Mouse (Mus musculus) limb, embryonic 11.5 days (tissue): ENCODE measurements at regions not wholly inside any gene's neighbourhood (a gene's known extent, or its start where the extent isn't known, plus 50 kb on each side); places are given as distances from the start of the nearest gene placed in this dataset.

Source experiments
- ATAC-seq: fragments of 200-750 bp; cut with Nextera tagmentation; 2 replicates; pipeline ENCODE4 v1.8.0; 2017; ENCODE audit warnings: low read depth; ENCODE audit not compliant: insufficient number of reproducible peaks, low FRiP score, low TSS enrichment
- DNase-seq: peaks from one replicate; pipeline ENCODE4 v3.0.0-alpha.2; 2015; ENCODE audit warnings: low spot score
- H3K27ac ChIP-seq: fragments of 300-500 bp; sonication (generic); replicated peaks from 2 replicates; pipeline ENCODE4 v1.5.1; 2014; ENCODE audit warnings: low read depth, mild to moderate bottlenecking, low read length
- H3K27me3 ChIP-seq: fragments of 300-500 bp; sonication (generic); 2 replicates; pipeline ENCODE4 v1.6.1; 2014; ENCODE audit warnings: mild to moderate bottlenecking, low read length, mixed read lengths; ENCODE audit not compliant: control insufficient read depth, insufficient read depth
- H3K36me3 ChIP-seq: fragments of 300-500 bp; sonication (generic); 2 replicates; pipeline ENCODE4 v1.6.1; 2014; ENCODE audit warnings: mild to moderate bottlenecking, low read length, moderate library complexity, mixed read lengths; ENCODE audit not compliant: control insufficient read depth, insufficient read depth
- H3K4me1 ChIP-seq: fragments of 300-500 bp; sonication (generic); 2 replicates; pipeline ENCODE4 v1.6.1; 2014; ENCODE audit warnings: low read length, mixed read lengths; ENCODE audit not compliant: control insufficient read depth, insufficient read depth
- H3K4me2 ChIP-seq: fragments of 300-500 bp; sonication (generic); 2 replicates; pipeline ENCODE4 v1.6.1; 2014; ENCODE audit warnings: low read depth, mild to moderate bottlenecking, moderate library complexity; ENCODE audit not compliant: severe bottlenecking
- H3K4me3 ChIP-seq: fragments of 300-500 bp; sonication (generic); 2 replicates; pipeline ENCODE4 v1.5.1; 2014; ENCODE audit warnings: low read depth, low read length
- H3K9ac ChIP-seq: fragments of 300-500 bp; sonication (generic); 2 replicates; pipeline ENCODE4 v1.6.1; 2014; ENCODE audit warnings: mild to moderate bottlenecking, low read length
- H3K9me3 ChIP-seq: fragments of 300-500 bp; sonication (generic); 2 replicates; pipeline ENCODE4 v1.6.1; 2016; ENCODE audit warnings: low read length; ENCODE audit not compliant: control insufficient read depth
- WGBS: fragments of 180-500 bp; shearing (Covaris S2); extraction: QIAGEN DNeasy Blood & Tissue Kit; methylation state at CpG from one replicate; pipeline ENCODE4 v1.1.7; 2014; 5-methylcytosine and 5-hydroxymethylcytosine counted together

DNA sequence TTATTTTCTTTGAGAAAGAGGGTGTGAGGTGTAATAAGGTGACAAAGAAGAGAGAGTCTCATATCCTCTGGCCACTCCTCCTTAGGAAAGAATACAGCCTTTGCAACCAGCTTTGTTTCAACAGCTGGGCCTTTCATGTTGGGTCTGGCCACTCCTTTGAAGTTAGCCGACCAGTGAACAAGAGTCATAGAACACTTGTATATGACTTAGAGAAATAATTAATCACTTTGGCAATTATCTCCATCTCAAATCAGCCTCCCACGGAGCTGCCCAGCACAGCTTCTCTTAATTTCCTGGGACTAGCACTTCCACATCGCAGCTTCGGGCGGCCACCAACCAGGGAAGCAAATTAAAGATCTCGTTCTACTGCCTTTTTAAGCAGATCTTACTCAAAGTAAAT lies 476.8 kb downstream of the Mctp2 start:
- Histone ChIP-seq H3K27ac (no peak overlapping the region), H3K9me3 (no peaks in the 10 kb centered on the region), H3K4me1 (no peaks in the 10 kb centered on the region), H3K27me3 (no peaks in the 10 kb centered on the region), H3K4me2 (no peak overlapping the region), H3K4me3 (no peak overlapping the region), H3K9ac (no peak overlapping the region), H3K36me3 (no peaks in the 10 kb centered on the region)
- DNase-seq: no peak
- WGBS: 21% methylated on average over 6 of the region's 6 CpGs
- no peak for ATAC-seq

DNA sequence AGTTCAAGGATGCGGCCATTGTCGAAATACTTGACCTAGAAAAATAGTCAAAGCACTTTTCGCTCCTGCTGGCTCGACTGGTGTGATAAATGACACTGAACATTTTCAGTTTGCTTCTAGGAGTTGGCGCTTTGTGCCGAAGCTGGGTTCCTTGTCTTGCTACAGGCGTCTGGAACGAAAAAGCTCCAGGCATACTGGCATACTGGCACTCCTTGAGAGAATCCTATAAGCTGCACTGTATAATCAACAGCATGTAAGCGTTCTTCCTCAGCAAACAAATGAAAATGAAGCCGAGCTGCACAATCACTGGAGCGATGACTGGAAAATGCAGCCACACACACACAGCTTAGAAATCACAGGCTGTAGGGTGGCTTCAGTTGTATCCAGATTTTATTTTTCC lies 464.9 kb upstream of the Gm10295 start:
- ATAC-seq (no peak), DNase-seq (no peak)
- H3K4me1 ChIP-seq: no peaks in the 10 kb centered on the region
- H3K9ac ChIP-seq: no peak overlapping the region
- no peak overlapping the region for H3K27ac ChIP-seq
- WGBS: 88% methylated on average over 11 of the region's 11 CpGs
- H3K9me3 ChIP-seq: no peaks in the 10 kb centered on the region
- no peaks in the 10 kb centered on the region for H3K36me3 ChIP-seq
- H3K4me3 ChIP-seq: no peak overlapping the region
- H3K4me2 ChIP-seq: no peak overlapping the region
- no peaks in the 10 kb centered on the region for H3K27me3 ChIP-seq

DNA sequence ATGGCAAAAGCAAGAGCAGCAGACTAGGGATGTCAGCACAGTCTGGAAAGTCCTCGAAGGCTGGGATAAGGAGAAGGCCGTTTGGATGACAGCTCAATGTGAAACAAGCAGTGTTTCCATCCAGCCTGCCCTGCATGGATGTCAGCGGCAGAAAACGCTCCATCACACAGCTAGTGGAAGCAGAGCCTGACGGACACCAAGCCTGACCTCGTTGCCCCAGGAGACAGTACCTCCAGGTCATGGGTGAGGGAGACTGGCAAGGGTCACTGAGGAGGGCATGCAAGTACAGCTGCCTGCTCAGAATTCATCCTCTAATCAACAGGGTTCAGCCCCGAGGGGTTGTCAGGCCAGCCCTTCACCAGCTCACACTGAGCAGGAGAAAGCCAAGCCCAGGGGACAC lies 442.9 kb upstream of the Gm10295 start:
- Histone ChIP-seq H3K4me1 (no peaks in the 10 kb centered on the region), H3K27me3 (no peaks in the 10 kb centered on the region), H3K9ac (no peak overlapping the region), H3K9me3 (no peaks in the 10 kb centered on the region), H3K36me3 (no peaks in the 10 kb centered on the region), H3K27ac (no peak overlapping the region), H3K4me2 (no peak overlapping the region), H3K4me3 (no peak overlapping the region)
- 50% methylated on average over 7 of the region's 7 CpGs for WGBS
- DNase-seq: no peak
- no peak for ATAC-seq

DNA sequence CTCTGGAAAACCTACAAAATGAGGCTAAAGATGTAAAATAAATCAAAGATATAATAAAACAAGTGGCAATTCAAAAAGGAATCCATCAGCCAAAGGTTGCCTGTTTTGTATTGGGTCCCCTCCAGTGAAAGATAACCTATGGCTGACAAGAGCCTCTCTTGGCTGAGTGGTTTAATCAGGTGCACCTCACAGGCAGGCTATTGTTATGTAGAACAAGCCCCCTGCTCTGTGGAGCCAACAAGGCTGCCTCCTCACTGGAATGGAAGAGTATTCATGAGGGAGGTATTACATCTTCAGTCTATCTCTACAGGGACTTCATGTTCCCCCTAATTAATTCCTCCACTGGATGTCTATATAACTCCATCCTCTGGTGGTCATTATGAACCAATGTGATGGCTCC lies 437.1 kb upstream of the Gm10295 start:
- Histone ChIP-seq H3K9ac (no peak overlapping the region), H3K27ac (no peak overlapping the region), H3K36me3 (no peaks in the 10 kb centered on the region), H3K9me3 (no peaks in the 10 kb centered on the region), H3K4me2 (no peak overlapping the region), H3K4me3 (no peak overlapping the region), H3K4me1 (peaks cover 3% of the 10 kb centered on the region; the same call in 1 of the 2 replicates), H3K27me3 (no peaks in the 10 kb centered on the region)
- ATAC-seq (no peak), DNase-seq (no peak)

DNA sequence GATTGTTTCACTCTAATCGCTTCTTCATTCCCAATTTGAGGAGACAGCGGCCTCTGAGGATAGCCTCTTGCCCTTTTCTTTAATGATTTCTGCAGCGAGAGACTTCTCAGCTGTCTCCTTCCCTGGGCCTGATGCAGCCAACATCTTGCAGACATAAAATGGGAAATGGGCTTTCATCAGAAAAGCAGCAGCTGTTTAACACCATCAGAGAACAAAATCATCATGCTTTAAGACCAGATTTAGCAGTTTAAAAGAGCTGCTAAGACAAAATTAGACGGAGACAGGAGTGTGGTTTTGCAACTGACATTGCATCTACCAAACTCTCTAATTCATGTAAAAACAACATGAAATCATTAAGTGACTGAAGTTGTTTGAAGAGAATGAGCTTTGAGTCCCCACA lies 431.2 kb upstream of the Gm10295 start:
- no peak overlapping the region for H3K4me2 ChIP-seq
- no peak overlapping the region for H3K9ac ChIP-seq
- no peaks in the 10 kb centered on the region for H3K9me3 ChIP-seq
- H3K27ac ChIP-seq: no peak overlapping the region
- H3K27me3 ChIP-seq: no peaks in the 10 kb centered on the region
- 77% methylated on average over 4 of the region's 4 CpGs for WGBS
- H3K36me3 ChIP-seq: no peaks in the 10 kb centered on the region
- no peak overlapping the region for H3K4me3 ChIP-seq
- no peak for DNase-seq
- no peak for ATAC-seq
- H3K4me1 ChIP-seq: peaks cover 3% of the 10 kb centered on the region; the same call in 1 of the 2 replicates

DNA sequence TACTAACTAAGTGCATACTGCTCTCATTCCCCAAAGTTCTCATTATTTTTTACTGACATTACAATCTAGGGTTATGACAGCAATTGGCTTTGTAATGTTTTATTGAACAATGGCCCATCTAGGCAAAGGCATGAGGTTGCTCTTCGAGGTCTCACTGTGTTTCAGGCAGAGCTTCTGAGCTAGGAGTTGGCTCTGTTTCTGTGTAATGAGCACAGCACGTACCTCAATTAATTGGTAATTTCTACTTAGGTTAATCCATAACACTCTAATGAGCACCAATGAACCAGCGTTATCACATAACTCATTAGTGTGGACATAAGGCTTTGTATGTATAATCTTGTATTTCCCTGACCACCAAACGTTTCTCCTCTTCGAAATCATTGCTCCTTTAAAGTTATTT lies 398.6 kb upstream of the Gm10295 start:
- Histone ChIP-seq H3K27ac (no peak overlapping the region), H3K27me3 (no peaks in the 10 kb centered on the region), H3K4me3 (no peak overlapping the region), H3K36me3 (no peaks in the 10 kb centered on the region), H3K9ac (no peak overlapping the region), H3K4me2 (no peak overlapping the region), H3K4me1 (no peaks in the 10 kb centered on the region), H3K9me3 (no peaks in the 10 kb centered on the region)
- DNase-seq (no peak), ATAC-seq (no peak)
- WGBS: 80% methylated on average over 5 of the region's 5 CpGs

DNA sequence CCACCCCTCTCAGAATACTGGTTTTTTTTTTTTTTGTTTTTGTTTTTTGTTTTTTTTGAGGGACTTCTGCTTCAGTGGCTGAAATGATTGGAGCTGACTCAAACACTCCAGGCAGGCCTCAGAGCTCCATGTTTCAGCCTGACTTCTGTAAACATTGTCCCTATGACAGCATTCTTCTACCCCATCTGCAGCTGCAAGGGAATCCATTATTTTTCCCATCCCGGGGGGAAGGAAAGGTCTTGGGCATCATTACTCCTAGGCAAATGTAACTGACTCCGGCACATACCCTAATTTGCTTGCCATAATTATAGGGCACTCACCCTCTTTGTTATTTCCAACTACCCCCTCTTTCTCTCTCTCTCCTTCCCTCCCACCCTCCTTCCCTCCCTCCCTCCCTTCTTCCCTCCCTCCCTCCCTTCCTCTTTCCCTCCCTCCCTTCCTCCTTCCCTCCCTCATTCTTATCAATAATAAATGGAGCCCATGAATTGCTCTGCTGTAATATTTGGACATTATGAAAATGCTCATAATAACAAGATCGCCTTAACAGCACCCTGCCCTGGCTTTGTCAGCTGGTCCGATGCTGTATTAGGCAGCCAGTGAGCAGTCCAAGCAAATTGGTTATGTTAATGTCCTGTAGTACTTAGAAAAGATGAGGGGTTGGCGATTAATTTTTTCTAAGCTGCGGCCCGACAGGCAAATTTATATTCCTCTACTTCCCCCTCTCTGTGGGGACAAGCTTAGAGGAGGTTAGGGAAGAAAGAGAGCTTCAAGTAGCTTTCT lies 395.0 kb upstream of the Gm10295 start:
- Histone ChIP-seq H3K4me1 (no peaks in the 10 kb centered on the region), H3K27me3 (no peaks in the 10 kb centered on the region), H3K9me3 (no peaks in the 10 kb centered on the region), H3K36me3 (no peaks in the 10 kb centered on the region), H3K27ac (no peak overlapping the region), H3K9ac (no peak overlapping the region), H3K4me3 (no peak overlapping the region), H3K4me2 (no peak overlapping the region)
- ATAC-seq: no peak
- no peak for DNase-seq
- WGBS: 76% methylated on average over 7 of the region's 7 CpGs

DNA sequence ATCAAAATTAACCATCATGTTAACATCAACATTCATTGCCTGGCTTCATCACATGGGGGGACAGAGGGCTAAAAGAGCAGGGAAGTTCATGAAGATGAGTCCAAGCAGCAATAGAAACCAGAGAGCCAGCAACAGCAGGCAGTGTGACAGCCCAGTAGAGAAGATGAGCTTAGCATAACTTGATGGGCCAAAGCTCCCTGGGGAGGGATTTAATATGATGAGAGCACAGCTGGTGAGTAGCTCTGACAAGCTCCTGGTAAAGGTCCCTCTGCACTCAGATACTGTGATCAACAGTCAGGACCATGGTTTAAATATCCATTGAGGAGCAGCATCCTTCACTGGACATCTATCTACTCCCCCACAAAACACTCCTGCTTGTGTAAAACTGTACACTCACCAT lies 377.2 kb upstream of the Gm10295 start:
- no peaks in the 10 kb centered on the region for H3K9me3 ChIP-seq
- H3K4me1 ChIP-seq: no peaks in the 10 kb centered on the region
- H3K4me2 ChIP-seq: no peak overlapping the region
- ATAC-seq: no peak
- DNase-seq: peak; percentile 9
- no peak overlapping the region for H3K4me3 ChIP-seq
- H3K9ac ChIP-seq: no peak overlapping the region
- no peaks in the 10 kb centered on the region for H3K36me3 ChIP-seq
- no peaks in the 10 kb centered on the region for H3K27me3 ChIP-seq
- H3K27ac ChIP-seq: no peak overlapping the region

DNA sequence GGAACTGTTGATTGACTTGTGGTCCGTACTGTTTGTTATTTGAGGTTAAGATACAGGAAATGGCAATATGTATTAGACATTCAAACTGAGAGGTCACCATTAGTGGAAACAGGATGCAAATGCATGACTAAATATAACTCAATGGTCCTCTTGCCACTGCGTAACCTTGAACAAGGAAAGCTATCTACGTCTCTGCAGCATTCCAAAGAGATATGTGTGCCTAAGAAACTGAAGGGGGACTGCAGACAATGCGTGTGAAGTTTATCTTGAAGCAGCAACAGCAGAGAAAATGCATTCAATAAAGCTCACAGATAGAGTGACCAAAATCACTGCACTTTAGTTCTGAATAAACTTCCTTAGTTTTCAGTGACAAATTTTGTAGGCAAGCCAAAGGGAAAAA lies 356.9 kb upstream of the Gm10295 start:
- H3K9me3 ChIP-seq: no peaks in the 10 kb centered on the region
- H3K4me1 ChIP-seq: no peaks in the 10 kb centered on the region
- no peak for DNase-seq
- no peak for ATAC-seq
- H3K4me3 ChIP-seq: no peak overlapping the region
- H3K9ac ChIP-seq: no peak overlapping the region
- 84% methylated on average over 4 of the region's 4 CpGs for WGBS
- H3K36me3 ChIP-seq: no peaks in the 10 kb centered on the region
- H3K27ac ChIP-seq: no peak overlapping the region
- no peak overlapping the region for H3K4me2 ChIP-seq
- no peaks in the 10 kb centered on the region for H3K27me3 ChIP-seq
